Mouse (Mus musculus) megakaryocyte, embryonic 14.5 days (primary cell): ENCODE measurements around the gene Gpc6.

Experiments
- FLI1 ChIP-seq: IDR thresholded peaks from 2 replicates; pipeline ENCODE4 v1.6.1; 2012; ENCODE audit warnings: low read length, inconsistent platforms, mixed read lengths
- GATA1 ChIP-seq: IDR thresholded peaks from 3 replicates; pipeline ENCODE4 v1.6.1; 2012; ENCODE audit warnings: mixed read lengths, low read length, inconsistent platforms, borderline replicate concordance

DNA sequence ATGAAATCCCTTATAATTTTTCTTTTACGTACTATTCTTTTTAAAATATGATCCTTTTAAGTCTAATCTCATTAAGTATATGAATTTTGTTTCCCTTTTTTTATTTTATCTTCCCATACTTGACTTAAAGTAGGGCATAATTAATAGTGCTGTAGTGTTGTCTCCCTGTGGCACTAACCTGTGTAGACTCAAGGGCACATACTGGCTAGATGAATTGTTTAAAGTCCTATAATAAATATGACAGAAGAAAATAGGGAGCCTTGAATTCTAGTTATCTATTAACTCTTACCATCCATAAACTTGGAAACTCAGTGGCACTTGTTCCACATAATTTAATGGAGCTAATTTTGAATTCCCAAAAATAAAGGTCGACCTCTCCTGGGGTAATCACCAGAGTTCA is 268.2 kb downstream of the Gpc6 start:
- no peak for TF ChIP-seq GATA1
- no peak for TF ChIP-seq FLI1
